Mouse (Mus musculus): ENCODE measurements around the gene Atg16l1. TPM values are rescaled to one million over a fixed set of nuclear protein-coding genes. Genes with fewer than 3 reads are reported as not detected.

Gene Atg16l1
- polyA plus RNA-seq, 1 experiment from 2014 or later = 28.9 TPM

DNA sequence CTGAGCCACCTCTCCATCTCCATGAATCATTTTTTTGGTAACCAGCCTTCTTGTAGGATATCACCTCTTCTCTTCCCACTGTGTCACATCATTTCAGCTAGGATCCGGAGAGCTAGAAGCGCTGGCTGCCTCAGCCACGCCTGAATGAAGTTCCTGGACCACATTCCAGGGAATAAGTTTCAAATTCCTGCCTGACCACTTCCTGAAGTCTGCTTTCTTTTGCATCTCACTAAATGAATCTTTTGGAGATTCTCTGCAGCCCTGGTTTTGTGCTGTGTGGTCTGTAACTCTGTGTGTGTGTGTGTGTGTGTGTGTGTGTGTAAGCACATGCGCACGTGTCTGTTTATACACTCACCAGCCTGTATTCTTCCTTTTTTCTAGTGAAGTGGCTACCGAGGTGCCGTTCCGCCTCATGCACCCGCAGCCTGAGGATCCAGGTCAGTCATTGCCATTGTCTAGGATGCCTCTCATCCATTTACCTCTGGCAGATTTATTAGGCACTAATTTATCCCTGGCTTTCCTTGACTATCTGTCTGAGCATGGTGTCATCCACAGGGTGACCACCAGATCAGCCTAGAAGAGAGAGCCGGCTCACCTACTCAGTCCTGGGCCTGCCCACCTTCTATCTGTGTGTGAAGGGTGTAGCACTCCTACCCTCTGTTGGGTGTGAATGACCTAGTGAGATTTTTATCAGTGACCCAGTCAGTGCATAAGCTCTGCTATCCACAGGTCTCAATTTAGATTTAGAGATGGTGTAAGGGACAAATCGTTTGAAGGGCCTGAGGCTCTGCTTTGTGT, 84.9 kb downstream of the Atg16l1 start:
- 41% methylated on average over 11 of the region's 11 CpGs for WGBS
- no peaks in the 10 kb centered on the region for H3K27me3 ChIP-seq
- no peaks in the 10 kb centered on the region for H3K4me1 ChIP-seq
- no peak for ATAC-seq (ENCODE audit: borderline replicate concordance, extremely low read depth, low FRiP score, low TSS enrichment)
- no peaks in the 10 kb centered on the region for H3K36me3 ChIP-seq
- no peak overlapping the region for H3K4me2 ChIP-seq
- no peak overlapping the region for H3K9ac ChIP-seq
- H3K27ac ChIP-seq = no peak overlapping the region
- no peak overlapping the region for H3K4me3 ChIP-seq
- no peaks in the 10 kb centered on the region for H3K9me3 ChIP-seq

Other genes with a start within 250 kb of the Atg16l1 start
- gene Neu2, start 246.0 kb upstream of the Atg16l1 start, polyA plus RNA-seq (2015; fragmentation: Nextera tagmentation; extraction: Ambion mirVana) = 2.9 TPM in 2 replicates
- 3.6 and 3.8 TPM in 2 replicates for gene Ngef, start 182.0 kb upstream of the Atg16l1 start, polyA plus RNA-seq (2015; fragmentation: Nextera tagmentation; extraction: Ambion mirVana)
- 8.7 and 11.8 TPM in 2 replicates for gene Inpp5d, start 135.6 kb upstream of the Atg16l1 start, polyA plus RNA-seq (2015; fragmentation: Nextera tagmentation; extraction: Ambion mirVana)
- 1.2 and 1.3 TPM in 2 replicates for gene Sag, start 47.8 kb downstream of the Atg16l1 start, polyA plus RNA-seq (2015; fragmentation: Nextera tagmentation; extraction: Ambion mirVana)
- gene Dgkd, start 97.4 kb downstream of the Atg16l1 start, polyA plus RNA-seq (2015; fragmentation: Nextera tagmentation; extraction: Ambion mirVana) = 29.6 and 33.5 TPM in 2 replicates

Data from lung, embryonic 15.5 days (tissue).